Mouse (Mus musculus): ENCODE measurements at regions not wholly inside any gene's neighbourhood (a gene's known extent, or its start where the extent isn't known, plus 50 kb on each side); places are given as distances from the start of the nearest gene placed in this dataset.
A peak's percentile ranks its signal among the peaks of the same experiment; 100 is the strongest.

GRCm38 (mm10) chr15:50942429-50942828, 2942.3 kb upstream of the Gm7489 start:
- DNase-seq = no peak

GRCm38 (mm10) chr15:50944976-50945375, 2939.7 kb upstream of the Gm7489 start:
- DNase-seq = no peak

- no peak for DNase-seq
These were observed 2925.6 kb upstream of the Gm7489 start for GRCm38 (mm10) chr15:50959109-50959508.

- DNase-seq = no peak
These were observed 2921.1 kb upstream of the Gm7489 start for GRCm38 (mm10) chr15:50963606-50964005.

GRCm38 (mm10) chr15:50964236-50964635, 2920.5 kb upstream of the Gm7489 start:
- DNase-seq = peak; percentile 62

- peak; percentile 76 for DNase-seq
These were observed 2917.5 kb upstream of the Gm7489 start for GRCm38 (mm10) chr15:50967176-50967575.

- peak; percentile 31 for DNase-seq
These were observed 2914.1 kb upstream of the Gm7489 start for GRCm38 (mm10) chr15:50970637-50971036.

- DNase-seq = no peak
These were observed 2912.1 kb upstream of the Gm7489 start for GRCm38 (mm10) chr15:50972593-50972992.

- DNase-seq = no peak
These were observed 2910.5 kb upstream of the Gm7489 start for GRCm38 (mm10) chr15:50974002-50974754.

GRCm38 (mm10) chr15:50989457-50989856, 2895.2 kb upstream of the Gm7489 start:
- no peak for DNase-seq

GRCm38 (mm10) chr15:50991667-50992066, 2893.0 kb upstream of the Gm7489 start:
- no peak for DNase-seq

- peak; percentile 52 for DNase-seq
These were observed 2892.5 kb upstream of the Gm7489 start for GRCm38 (mm10) chr15:50992246-50992645.

GRCm38 (mm10) chr15:50993121-50993520, 2891.6 kb upstream of the Gm7489 start:
- DNase-seq = no peak

GRCm38 (mm10) chr15:50995688-50996087, 2889.0 kb upstream of the Gm7489 start:
- DNase-seq = no peak

GRCm38 (mm10) chr15:50996296-50996695, 2888.4 kb upstream of the Gm7489 start:
- peak; percentile 75 for DNase-seq

GRCm38 (mm10) chr15:50997209-50997763, 2887.4 kb upstream of the Gm7489 start:
- peak; percentile 95 for DNase-seq

- DNase-seq = no peak
These were observed 2845.7 kb upstream of the Gm7489 start for GRCm38 (mm10) chr15:51038968-51039367.

GRCm38 (mm10) chr15:51070538-51070937, 2814.2 kb upstream of the Gm7489 start:
- DNase-seq = no peak

- peak; percentile 28 for DNase-seq
These were observed 2813.5 kb upstream of the Gm7489 start for GRCm38 (mm10) chr15:51071132-51071656.

GRCm38 (mm10) chr15:51073678-51074077, 2811.0 kb upstream of the Gm7489 start:
- no peak for DNase-seq

- DNase-seq = no peak
These were observed 2810.5 kb upstream of the Gm7489 start for GRCm38 (mm10) chr15:51074196-51074595.

- DNase-seq = no peak
These were observed 2800.9 kb upstream of the Gm7489 start for GRCm38 (mm10) chr15:51083677-51084322.

GRCm38 (mm10) chr15:51092936-51093335, 2791.8 kb upstream of the Gm7489 start:
- DNase-seq = no peak

- DNase-seq = no peak
These were observed 2780.8 kb upstream of the Gm7489 start for GRCm38 (mm10) chr15:51103948-51104347.

Data from kidney, adult 9 months (tissue).